Mouse (Mus musculus) liver, postnatal 0 days (tissue): Measurements from ENCODE around the gene Anxa8.

Experiments used
- CTCF ChIP-seq: sonication (generic); IDR thresholded peaks from 2 replicates; pipeline ENCODE4 v1.5.1; 2016; ENCODE audit warnings: antibody characterized with exemption, low read depth
- EP300 ChIP-seq: IDR thresholded peaks from 2 replicates; pipeline ENCODE4 v1.6.1; 2016; ENCODE audit warnings: antibody characterized with exemption, low read depth, mild to moderate bottlenecking

DNA sequence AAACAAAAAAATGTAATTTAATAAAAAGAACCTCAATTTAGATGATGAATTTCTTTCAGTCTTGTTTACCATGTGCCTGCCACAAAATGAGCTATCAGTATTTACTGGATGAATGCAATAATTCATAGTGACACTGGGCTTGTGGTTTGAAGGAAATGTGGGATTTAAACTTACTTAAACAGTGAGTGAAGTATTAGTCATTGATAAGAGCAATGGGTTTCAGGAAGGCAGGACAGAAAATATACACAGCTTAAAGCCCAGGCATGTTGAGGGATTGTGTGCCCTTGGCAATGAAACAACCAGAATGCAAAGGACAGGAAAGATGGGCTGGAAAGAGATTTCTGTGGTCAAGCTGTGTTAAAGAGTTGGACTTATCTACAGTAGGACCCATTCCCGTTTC is 56.5 kb downstream of the Anxa8 start:
- TF ChIP-seq CTCF (no peak), EP300 (no peak)
